Mouse (Mus musculus) frontal cortex, adult 2 months (tissue): Measurements from ENCODE around the gene Slc51a. TPM values are rescaled to one million over a fixed set of nuclear protein-coding genes. Genes with fewer than 3 reads are reported as not detected.
"Not testable (repeated sequence)": the region's sequence is repeated elsewhere in the genome, so short reads cannot be mapped to it uniquely, and the experiment has no call there.

Experiments used
- DNase-seq, 2 experiments: peaks; one replicate each; pipeline ENCODE4 v3.0.0; 2022; ENCODE audit warnings: low spot score in 1 of 2; ENCODE audit errors: extremely low spot score in 1 of 2
- polyA plus RNA-seq: library from polyadenylated mRNA; depleted of rRNA; stranded (reverse); fragments of >200 nt; gene quantifications from 2 replicates; pipeline ENCODE4 v1.2.3, GENCODE M21; 2012

The Slc51a gene
- polyA plus RNA-seq, 1 experiment, result not detected

DNA sequence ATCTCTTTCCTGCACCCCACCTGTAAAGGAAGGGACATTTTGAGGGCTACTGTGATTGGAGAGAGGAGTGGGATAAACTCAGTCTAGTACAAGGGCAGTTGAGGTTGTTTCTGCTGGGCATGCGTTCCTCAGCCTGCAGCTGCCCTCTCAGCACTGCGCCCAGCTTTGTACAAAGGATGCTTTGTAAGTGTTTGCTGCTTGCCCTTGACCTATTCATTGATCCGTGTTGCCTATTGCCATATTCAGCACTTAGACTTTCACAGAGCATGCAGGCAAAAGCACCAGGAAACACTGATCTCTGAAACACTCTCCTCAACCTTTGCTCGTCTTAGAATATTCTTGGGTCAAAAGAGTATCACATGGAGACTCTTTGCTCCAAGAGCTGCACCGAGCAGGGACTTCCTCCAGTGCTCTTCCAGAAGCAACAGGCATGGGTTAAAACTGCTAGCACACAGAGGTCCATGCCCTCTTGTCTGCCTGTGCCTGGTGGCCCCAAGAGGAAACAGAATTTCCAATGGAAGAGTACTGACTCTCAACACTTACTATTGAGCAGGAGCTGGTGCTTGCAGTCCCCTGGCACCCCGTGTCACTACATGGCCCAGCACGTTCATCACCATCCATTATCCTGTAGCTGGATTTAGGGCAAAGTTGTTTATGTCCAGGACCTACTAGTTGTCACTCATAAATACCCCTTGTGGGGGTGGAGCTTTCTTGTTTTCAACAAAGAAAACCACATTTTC, 15.2 kb downstream of the Slc51a start:
- no peak for DNase-seq

DNA sequence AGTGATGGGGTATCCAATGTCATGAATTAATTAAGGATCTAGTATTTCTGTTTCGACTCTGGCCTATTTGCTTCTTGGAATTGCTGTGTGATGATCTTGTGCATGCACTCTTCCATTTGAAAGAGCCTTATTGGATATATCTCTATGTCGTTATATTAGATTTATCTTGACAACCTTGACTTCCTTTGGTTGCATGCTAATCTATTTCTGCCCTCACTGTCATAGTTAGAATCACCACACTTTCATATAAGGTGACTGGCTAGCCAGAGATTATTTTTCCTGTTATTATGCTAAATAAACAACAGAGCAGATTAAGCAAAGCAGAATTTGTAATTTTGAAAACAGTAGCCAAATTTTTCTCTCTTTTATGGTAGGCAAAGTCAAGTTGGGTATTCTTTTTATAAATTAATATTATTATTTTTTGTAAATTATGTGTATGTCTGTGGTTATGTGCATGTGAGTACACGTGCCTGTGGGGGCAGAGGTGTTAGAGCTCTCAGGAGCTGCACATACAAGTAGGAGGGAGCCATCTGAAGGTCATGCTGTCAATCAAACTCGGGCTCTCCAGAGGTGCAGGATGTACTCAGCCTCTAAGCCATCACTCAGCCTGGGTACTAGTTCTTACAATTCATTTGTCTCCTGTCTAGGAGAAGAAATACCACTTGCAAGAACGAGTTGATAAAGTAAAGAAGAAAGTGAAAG, 18.1 kb downstream of the Slc51a start:
- DNase-seq, result no peak

DNA sequence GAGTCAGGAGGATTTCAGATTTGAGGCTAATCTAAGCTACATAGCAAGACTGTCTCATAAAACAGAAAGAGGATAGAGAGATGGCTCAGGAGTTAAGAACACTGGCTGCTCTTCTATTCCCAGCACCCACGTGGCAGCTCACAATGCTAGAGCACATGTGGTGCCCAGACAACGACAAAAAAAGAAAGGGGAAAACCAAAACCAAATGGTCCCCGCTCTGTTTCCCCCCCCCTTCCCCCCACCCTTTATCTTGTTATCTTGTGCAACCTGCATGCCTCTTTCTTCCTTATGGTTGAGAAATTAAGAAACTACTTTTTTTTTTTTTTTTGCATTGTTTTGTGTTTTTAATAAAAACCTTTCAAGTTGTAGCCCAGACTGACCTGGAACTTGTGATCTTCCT, 19.2 kb downstream of the Slc51a start:
- DNase-seq, result no peak

GRCm38 (mm10) chr16:32464908-32465307, 22.8 kb downstream of the Slc51a start:
- DNase-seq, result no peak

DNA sequence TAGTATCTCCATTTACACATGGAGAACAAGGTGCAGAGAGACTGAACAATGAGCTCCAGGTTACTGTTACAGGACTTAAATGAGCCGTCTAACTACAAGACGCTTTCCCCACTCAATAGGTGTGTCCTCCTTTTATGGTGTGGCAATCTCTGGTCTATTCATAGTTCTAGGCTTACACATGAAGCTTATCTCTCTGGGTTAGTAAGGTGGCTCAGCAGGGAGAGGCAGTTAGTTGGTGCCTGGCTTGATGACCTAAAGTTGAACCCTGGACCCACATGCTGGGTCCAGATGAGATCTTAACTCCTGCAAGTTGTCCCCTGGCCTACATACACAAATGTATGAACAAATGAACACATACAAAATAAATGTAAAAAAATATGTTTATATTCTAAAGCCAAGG, 24.3 kb downstream of the Slc51a start:
- no peak for DNase-seq

GRCm38 (mm10) chr16:32462950-32463349, 24.7 kb downstream of the Slc51a start:
- DNase-seq, result no peak

- no peak for DNase-seq
Observed at GRCm38 (mm10) chr16:32461713-32462112, 26.0 kb downstream of the Slc51a start.

DNA sequence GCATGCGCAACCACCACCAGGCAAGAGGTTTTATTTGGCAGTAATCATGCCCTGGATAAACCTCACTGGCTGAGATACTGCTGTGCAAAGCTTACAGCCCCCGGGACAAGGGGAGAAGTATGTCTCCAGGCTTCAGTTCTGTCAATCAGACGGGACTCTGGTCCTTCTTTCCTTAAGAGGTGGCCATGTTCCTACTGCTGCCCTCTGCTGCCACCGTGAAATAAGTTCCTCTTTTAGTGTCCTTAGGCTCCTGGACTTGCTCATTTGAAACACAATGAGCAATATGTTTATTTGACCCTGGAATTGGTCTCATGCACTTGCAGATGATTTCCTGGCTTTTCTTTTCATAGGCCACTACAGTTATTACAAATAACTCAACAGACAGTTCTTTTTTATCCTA, 27.2 kb downstream of the Slc51a start:
- no peak for DNase-seq

DNA sequence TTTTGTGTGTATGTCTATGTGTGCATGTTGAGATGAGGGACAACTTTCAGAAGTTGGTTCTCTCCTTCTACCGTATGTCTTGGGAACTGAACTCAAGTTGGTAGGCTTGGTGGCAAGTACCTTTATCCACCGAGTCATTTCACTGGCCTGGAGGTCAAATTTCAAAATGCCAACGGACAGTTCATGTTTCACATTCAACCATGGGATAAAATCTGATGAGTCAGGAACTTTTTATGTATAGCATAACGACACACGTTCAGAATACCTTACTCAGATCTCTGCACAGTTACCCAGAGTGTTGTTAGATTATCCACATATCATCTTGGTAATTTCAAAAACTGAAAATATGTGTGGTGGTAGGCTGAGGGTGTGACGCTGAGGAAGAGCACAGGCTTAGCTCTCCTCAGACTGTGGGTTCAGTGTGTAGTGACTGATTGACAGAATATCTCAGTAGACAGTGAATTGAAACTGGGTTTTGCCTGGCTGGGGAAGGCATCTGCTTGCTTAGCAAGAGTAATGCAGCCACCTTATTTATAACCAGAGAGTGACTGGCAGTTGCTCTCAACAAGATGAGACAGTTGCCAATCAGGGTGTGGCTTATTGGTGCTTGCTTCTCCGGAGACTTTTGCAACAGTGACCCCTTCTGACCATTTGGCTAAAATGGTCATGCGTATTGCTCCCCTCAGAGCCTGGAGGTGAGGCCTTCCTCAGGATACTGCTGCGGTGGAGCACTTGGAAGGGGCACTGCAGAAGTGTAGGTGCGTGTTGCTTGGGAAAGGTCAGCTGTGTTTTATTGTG, 29.9 kb downstream of the Slc51a start:
- DNase-seq, result peak in 1 of 2 experiments; percentile 58

- no peak for DNase-seq
Observed at GRCm38 (mm10) chr16:32456761-32457160, 30.9 kb downstream of the Slc51a start.

DNA sequence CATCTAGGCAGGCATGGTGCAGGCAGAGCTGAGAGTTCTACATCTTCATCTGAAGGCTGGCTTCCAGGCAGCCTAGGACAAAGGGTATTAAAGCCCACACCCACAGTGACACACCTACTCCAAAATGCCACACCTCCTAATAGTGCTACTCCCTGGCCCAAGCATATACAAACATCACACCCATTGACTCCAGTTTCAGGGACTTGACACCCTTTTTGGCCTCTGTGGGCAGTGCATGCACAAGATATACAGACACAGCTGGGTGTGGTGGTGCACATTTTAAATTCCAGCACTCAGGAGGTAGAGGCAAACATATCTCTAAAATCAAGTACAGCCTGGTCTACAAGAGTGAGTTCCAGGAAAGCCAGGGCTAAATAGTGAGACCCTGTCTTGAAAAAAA, 31.6 kb downstream of the Slc51a start:
- no peak for DNase-seq

GRCm38 (mm10) chr16:32454646-32455045, 33.0 kb downstream of the Slc51a start:
- DNase-seq, result no peak

DNA sequence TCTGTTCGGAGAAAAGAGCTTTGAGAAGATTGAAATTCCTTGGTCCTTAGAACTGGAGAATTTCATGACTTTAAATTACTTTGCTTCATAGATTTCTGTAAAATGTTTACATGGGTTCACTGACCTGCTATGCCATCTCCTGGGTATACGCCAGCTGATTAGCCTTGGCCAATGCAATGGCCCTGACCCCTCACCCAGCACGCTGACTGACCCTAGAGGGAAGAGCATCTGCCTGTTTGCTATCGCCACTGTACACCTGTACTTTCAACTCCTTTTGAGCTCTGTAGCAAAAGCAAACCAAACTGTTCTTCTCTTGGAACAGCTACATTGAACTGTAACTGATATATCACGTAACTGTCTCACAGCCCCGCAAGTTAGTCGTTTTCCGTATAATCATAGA, 34.6 kb downstream of the Slc51a start:
- no peak for DNase-seq

DNA sequence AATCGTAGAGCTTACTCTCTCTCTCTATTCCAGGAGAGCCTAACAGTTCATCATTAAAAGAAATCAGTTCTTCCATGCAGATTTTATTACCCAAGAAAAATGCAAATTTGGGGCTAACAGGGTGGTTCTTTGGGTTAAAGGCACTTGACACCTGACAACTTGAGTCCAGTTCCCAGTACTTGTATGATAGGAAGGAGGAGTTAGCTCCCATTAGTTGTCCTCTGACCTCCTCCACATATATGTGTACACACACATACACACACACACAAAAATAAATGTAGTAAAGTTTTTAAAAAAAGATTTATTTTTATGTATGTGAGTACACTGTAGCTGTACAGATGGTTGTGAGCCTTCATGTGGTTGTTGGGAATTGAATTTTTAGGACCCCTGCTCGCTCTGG, 37.5 kb downstream of the Slc51a start:
- DNase-seq, result no peak

GRCm38 (mm10) chr16:32449665-32450064, 38.0 kb downstream of the Slc51a start:
- DNase-seq, result no peak

GRCm38 (mm10) chr16:32446563-32447138, 41.0 kb downstream of the Slc51a start:
- no peak for DNase-seq

DNA sequence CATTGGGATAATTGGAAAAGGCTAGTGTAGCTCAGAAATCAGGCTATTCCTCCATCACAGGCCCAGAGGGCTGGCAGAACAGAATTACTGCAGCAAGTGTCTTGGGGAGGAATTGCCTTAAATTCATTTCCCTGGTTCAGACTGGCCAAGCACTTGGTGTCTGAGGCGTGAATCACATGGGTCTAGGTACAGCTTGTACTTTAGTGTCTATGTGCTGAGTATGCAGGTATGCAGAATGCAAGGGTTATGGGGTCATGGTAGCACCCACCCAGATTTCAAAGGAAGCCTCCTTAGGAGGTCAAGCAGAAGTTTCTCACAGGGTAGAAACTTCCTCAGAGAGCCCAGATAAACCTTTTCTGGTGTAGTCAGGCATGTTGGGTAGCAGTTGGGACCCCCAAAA, 42.1 kb downstream of the Slc51a start:
- no peak for DNase-seq

GRCm38 (mm10) chr16:32444615-32445014, 43.1 kb downstream of the Slc51a start:
- not testable (repeated sequence) for DNase-seq

DNA sequence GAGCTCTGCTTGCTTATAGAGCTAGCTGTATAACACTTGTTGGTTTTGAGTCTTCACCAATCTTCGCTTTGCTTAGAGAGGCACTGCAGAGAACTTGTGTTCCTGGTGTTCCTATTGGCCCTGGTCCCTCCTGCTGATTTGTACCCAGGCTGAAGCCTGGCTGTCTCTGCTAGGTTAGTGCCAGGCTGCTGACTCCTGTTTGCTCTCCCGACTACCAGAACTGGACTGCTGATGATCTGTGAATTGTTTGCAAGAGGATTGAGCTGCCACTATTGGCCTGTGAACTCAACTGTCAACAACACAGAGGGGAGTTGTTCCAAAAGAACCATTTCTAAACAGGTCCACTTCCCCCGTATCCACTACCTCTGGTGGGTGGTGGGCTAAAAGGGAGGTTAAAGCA, 46.2 kb downstream of the Slc51a start:
- no peak for DNase-seq

DNA sequence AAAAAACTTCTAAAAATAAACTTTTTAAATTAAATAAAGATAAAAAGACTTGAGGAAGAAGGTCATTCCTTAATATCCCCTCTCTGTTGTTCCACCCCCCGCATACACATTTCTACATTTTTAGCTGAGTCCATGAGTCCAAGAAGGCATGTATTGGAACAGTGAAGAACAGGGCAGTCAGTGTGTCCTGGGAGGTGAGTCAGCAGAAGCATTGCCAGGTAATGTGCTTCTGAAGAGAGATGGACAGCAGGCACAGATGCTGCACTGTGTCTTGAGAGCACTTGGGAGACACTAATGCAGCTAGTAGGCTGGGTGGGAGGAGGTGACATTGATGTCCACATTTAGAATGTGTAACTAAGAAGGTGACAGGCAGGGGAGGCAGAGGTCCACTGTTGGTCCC, 50.4 kb downstream of the Slc51a start:
- DNase-seq, result no peak

- no peak for DNase-seq
Observed at GRCm38 (mm10) chr16:32436657-32437056, 51.0 kb downstream of the Slc51a start.
